Mouse (Mus musculus): ENCODE data around the gene Hivep3. TPM values are rescaled to one million over a fixed set of nuclear protein-coding genes. Genes with fewer than 3 reads are reported as not detected.
A peak's percentile ranks its signal among the peaks of the same experiment; 100 is the strongest.

Gene Hivep3
- polyA plus RNA-seq, 1 experiment from 2014 or later: 24.0 TPM

- WGBS: 79% methylated on average over 6 of the region's 6 CpGs
- no peaks in the 10 kb centered on the region for H3K27me3 ChIP-seq
- ATAC-seq (ENCODE audit: borderline replicate concordance, extremely low read depth, low FRiP score, low TSS enrichment): no peak
Measured at GRCm38 (mm10) chr4:120124656-120125055, 391.1 kb downstream of the Hivep3 start.

GRCm38 (mm10) chr4:120126047-120126446, 392.5 kb downstream of the Hivep3 start:
- no peak overlapping the region for H3K9ac ChIP-seq
- no peak overlapping the region for H3K27ac ChIP-seq
- H3K4me3 ChIP-seq: no peak overlapping the region
- H3K36me3 ChIP-seq: no peaks in the 10 kb centered on the region
- no peaks in the 10 kb centered on the region for H3K27me3 ChIP-seq
- no peaks in the 10 kb centered on the region for H3K9me3 ChIP-seq
- no peak overlapping the region for H3K4me2 ChIP-seq
- WGBS: 76% methylated on average over 6 of the region's 6 CpGs
- ATAC-seq (ENCODE audit: borderline replicate concordance, extremely low read depth, low FRiP score, low TSS enrichment): no peak
- H3K4me1 ChIP-seq: peaks cover 5% of the 10 kb centered on the region; the same call in 1 of the 2 replicates

More at GRCm38 (mm10) chr4:120124656-120125055, 391.1 kb downstream of the Hivep3 start:
- no peaks in the 10 kb centered on the region for H3K9me3 ChIP-seq
- H3K4me1 ChIP-seq: peaks cover 5% of the 10 kb centered on the region; the same call in 1 of the 2 replicates
- no peak overlapping the region for H3K4me2 ChIP-seq
- no peaks in the 10 kb centered on the region for H3K36me3 ChIP-seq
- no peak overlapping the region for H3K27ac ChIP-seq
- H3K9ac ChIP-seq: no peak overlapping the region
- no peak overlapping the region for H3K4me3 ChIP-seq

GRCm38 (mm10) chr4:120127333-120127732, 393.7 kb downstream of the Hivep3 start:
- no peak overlapping the region for H3K9ac ChIP-seq

GRCm38 (mm10) chr4:120128033-120128432, 394.4 kb downstream of the Hivep3 start:
- Histone ChIP-seq H3K9ac (no peak overlapping the region), H3K9me3 (no peaks in the 10 kb centered on the region), H3K36me3 (no peaks in the 10 kb centered on the region), H3K27me3 (no peaks in the 10 kb centered on the region), H3K27ac (no peak overlapping the region), H3K4me2 (no peak overlapping the region), H3K4me3 (no peak overlapping the region), H3K4me1 (peaks cover 13% of the 10 kb centered on the region)
- WGBS: 43% methylated on average over 4 of the region's 4 CpGs
- no peak; the same call in 1 of the 2 replicates for ATAC-seq (ENCODE audit: borderline replicate concordance, extremely low read depth, low FRiP score, low TSS enrichment)

More at GRCm38 (mm10) chr4:120127333-120127732, 393.7 kb downstream of the Hivep3 start:
- H3K27me3 ChIP-seq: no peaks in the 10 kb centered on the region
- H3K36me3 ChIP-seq: no peaks in the 10 kb centered on the region
- peaks cover 13% of the 10 kb centered on the region for H3K4me1 ChIP-seq
- H3K4me3 ChIP-seq: no peak overlapping the region
- ATAC-seq (ENCODE audit: borderline replicate concordance, extremely low read depth, low FRiP score, low TSS enrichment): no peak
- WGBS: 89% methylated on average over 3 of the region's 3 CpGs
- H3K27ac ChIP-seq: no peak overlapping the region
- H3K9me3 ChIP-seq: no peaks in the 10 kb centered on the region
- H3K4me2 ChIP-seq: no peak overlapping the region

- peaks cover 13% of the 10 kb centered on the region for H3K4me1 ChIP-seq
- ATAC-seq (ENCODE audit: borderline replicate concordance, extremely low read depth, low FRiP score, low TSS enrichment): no peak
Measured at GRCm38 (mm10) chr4:120129233-120129885, 395.8 kb downstream of the Hivep3 start.

GRCm38 (mm10) chr4:120130926-120131325, 397.3 kb downstream of the Hivep3 start:
- no peaks in the 10 kb centered on the region for H3K36me3 ChIP-seq
- no peaks in the 10 kb centered on the region for H3K27me3 ChIP-seq
- no peak overlapping the region for H3K4me3 ChIP-seq
- no peak overlapping the region for H3K4me2 ChIP-seq
- peaks cover 13% of the 10 kb centered on the region for H3K4me1 ChIP-seq
- no peak overlapping the region for H3K27ac ChIP-seq
- WGBS: 79% methylated on average over 4 of the region's 4 CpGs
- no peak for ATAC-seq (ENCODE audit: borderline replicate concordance, extremely low read depth, low FRiP score, low TSS enrichment)
- H3K9me3 ChIP-seq: no peaks in the 10 kb centered on the region
- H3K9ac ChIP-seq: no peak overlapping the region

More at GRCm38 (mm10) chr4:120129233-120129885, 395.8 kb downstream of the Hivep3 start:
- H3K4me2 ChIP-seq: no peak overlapping the region
- H3K9me3 ChIP-seq: no peaks in the 10 kb centered on the region
- no peak overlapping the region for H3K9ac ChIP-seq
- no peak overlapping the region for H3K4me3 ChIP-seq
- H3K27ac ChIP-seq: no peak overlapping the region
- H3K27me3 ChIP-seq: no peaks in the 10 kb centered on the region
- no peaks in the 10 kb centered on the region for H3K36me3 ChIP-seq
- WGBS: 37% methylated on average over 4 of the region's 4 CpGs

- H3K9ac ChIP-seq: no peak overlapping the region
- 53% methylated on average over 24 of the region's 24 CpGs for WGBS
- no peaks in the 10 kb centered on the region for H3K9me3 ChIP-seq
- no peaks in the 10 kb centered on the region for H3K36me3 ChIP-seq
- no peak overlapping the region for H3K27ac ChIP-seq
- H3K4me3 ChIP-seq: no peak overlapping the region
- no peaks in the 10 kb centered on the region for H3K27me3 ChIP-seq
- peak; percentile 29; the same call in 1 of the 2 replicates for ATAC-seq (ENCODE audit: borderline replicate concordance, extremely low read depth, low FRiP score, low TSS enrichment)
- H3K4me2 ChIP-seq: no peak overlapping the region
- H3K4me1 ChIP-seq: peaks cover 13% of the 10 kb centered on the region
Measured at GRCm38 (mm10) chr4:120131441-120132220, 398.0 kb downstream of the Hivep3 start.

GRCm38 (mm10) chr4:120134223-120134622, 400.6 kb downstream of the Hivep3 start:
- H3K9ac ChIP-seq: no peak overlapping the region
- H3K4me3 ChIP-seq: no peak overlapping the region
- no peak for ATAC-seq (ENCODE audit: borderline replicate concordance, extremely low read depth, low FRiP score, low TSS enrichment)
- no peaks in the 10 kb centered on the region for H3K9me3 ChIP-seq
- H3K4me2 ChIP-seq: no peak overlapping the region
- peaks cover 8% of the 10 kb centered on the region for H3K4me1 ChIP-seq
- no peak overlapping the region for H3K27ac ChIP-seq
- 75% methylated on average over 6 of the region's 6 CpGs for WGBS
- no peaks in the 10 kb centered on the region for H3K36me3 ChIP-seq
- no peaks in the 10 kb centered on the region for H3K27me3 ChIP-seq

GRCm38 (mm10) chr4:120141810-120142209, 408.2 kb downstream of the Hivep3 start:
- no peaks in the 10 kb centered on the region for H3K36me3 ChIP-seq
- no peaks in the 10 kb centered on the region for H3K9me3 ChIP-seq
- WGBS: 68% methylated on average over 1 of the region's 1 CpGs
- no peak for ATAC-seq (ENCODE audit: borderline replicate concordance, extremely low read depth, low FRiP score, low TSS enrichment)
- H3K4me2 ChIP-seq: no peak overlapping the region
- H3K27ac ChIP-seq: no peak overlapping the region
- no peaks in the 10 kb centered on the region for H3K27me3 ChIP-seq
- no peak overlapping the region for H3K4me3 ChIP-seq
- H3K4me1 ChIP-seq: peaks cover 6% of the 10 kb centered on the region
- H3K9ac ChIP-seq: no peak overlapping the region

GRCm38 (mm10) chr4:120142905-120143304, 409.3 kb downstream of the Hivep3 start:
- no peak overlapping the region for H3K4me2 ChIP-seq
- no peaks in the 10 kb centered on the region for H3K9me3 ChIP-seq
- peaks cover 6% of the 10 kb centered on the region for H3K4me1 ChIP-seq
- H3K27me3 ChIP-seq: no peaks in the 10 kb centered on the region
- H3K36me3 ChIP-seq: no peaks in the 10 kb centered on the region
- no peak for ATAC-seq (ENCODE audit: borderline replicate concordance, extremely low read depth, low FRiP score, low TSS enrichment)
- H3K9ac ChIP-seq: no peak overlapping the region
- 79% methylated on average over 9 of the region's 9 CpGs for WGBS
- H3K4me3 ChIP-seq: no peak overlapping the region
- no peak overlapping the region for H3K27ac ChIP-seq

DNA sequence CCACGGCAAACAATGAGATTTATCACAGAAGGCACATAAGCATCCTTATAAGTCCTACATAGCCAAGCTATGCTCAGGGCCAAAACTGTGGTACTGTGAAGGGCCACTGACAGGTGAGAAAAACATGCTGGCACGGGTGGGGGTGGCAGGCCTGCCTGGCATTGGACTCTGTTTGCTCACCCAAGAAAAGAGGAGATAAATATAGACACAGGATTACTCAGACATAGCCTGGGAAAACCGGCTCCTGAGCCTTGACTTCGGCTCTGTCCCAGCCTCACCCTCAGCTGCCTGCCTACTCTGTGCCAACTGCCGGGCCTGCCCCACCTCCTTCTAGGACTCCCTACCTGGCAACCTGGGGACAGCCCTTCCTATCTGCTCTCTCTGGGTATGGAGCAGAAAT, 410.8 kb downstream of the Hivep3 start:
- no peak for ATAC-seq (ENCODE audit: borderline replicate concordance, extremely low read depth, low FRiP score, low TSS enrichment)
- H3K4me2 ChIP-seq: no peak overlapping the region
- H3K27ac ChIP-seq: no peak overlapping the region
- no peaks in the 10 kb centered on the region for H3K27me3 ChIP-seq
- H3K4me1 ChIP-seq: peaks cover 19% of the 10 kb centered on the region
- H3K36me3 ChIP-seq: no peaks in the 10 kb centered on the region
- no peak overlapping the region for H3K4me3 ChIP-seq
- H3K9ac ChIP-seq: no peak overlapping the region
- H3K9me3 ChIP-seq: no peaks in the 10 kb centered on the region
- WGBS: 54% methylated on average over 5 of the region's 5 CpGs

DNA sequence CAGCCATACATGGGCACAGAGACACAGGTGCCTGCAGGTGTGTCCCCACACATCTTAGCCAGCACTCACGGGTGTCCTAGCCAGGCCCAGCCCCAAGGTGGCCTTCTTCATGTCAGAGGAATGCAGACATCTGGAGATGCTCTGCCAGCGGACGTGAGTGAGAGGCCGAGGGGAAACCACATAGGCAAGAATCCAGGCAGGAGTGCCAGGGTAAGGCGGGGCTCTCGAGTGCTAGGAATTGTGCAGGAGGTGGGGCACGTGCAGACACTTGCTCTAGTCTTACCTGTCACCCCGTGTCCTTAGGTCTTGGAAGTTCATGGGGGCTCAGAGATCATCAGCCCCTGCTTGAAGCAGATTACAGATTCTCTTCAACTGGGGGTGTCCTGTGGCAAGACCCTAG, 412.3 kb downstream of the Hivep3 start:
- H3K27me3 ChIP-seq: no peaks in the 10 kb centered on the region
- H3K9ac ChIP-seq: no peak overlapping the region
- no peak; the same call in 1 of the 2 replicates for ATAC-seq (ENCODE audit: borderline replicate concordance, extremely low read depth, low FRiP score, low TSS enrichment)
- H3K4me1 ChIP-seq: peaks cover 20% of the 10 kb centered on the region
- no peak overlapping the region for H3K4me3 ChIP-seq
- H3K27ac ChIP-seq: no peak overlapping the region
- no peaks in the 10 kb centered on the region for H3K9me3 ChIP-seq
- H3K36me3 ChIP-seq: no peaks in the 10 kb centered on the region
- WGBS: 48% methylated on average over 8 of the region's 8 CpGs
- no peak overlapping the region for H3K4me2 ChIP-seq

All from lung, embryonic 15.5 days (tissue).